Mouse (Mus musculus): ENCODE data around the gene Gm36210. TPM values are rescaled to one million over a fixed set of nuclear protein-coding genes. Genes with fewer than 3 reads are reported as not detected.

Gm36210 gene
- total RNA-seq (2021): under 1 TPM; 0.27 to 0.38 TPM

- no peak for DNase-seq (ENCODE audit: extremely low spot score in 1 of 2, low spot score in 1 of 2)
Observed at GRCm38 (mm10) chr7:4906466-4906950, at the start of gene Gm36210. TSS of gene Gm36210 (minus strand) at chr7:4906516.

DNA sequence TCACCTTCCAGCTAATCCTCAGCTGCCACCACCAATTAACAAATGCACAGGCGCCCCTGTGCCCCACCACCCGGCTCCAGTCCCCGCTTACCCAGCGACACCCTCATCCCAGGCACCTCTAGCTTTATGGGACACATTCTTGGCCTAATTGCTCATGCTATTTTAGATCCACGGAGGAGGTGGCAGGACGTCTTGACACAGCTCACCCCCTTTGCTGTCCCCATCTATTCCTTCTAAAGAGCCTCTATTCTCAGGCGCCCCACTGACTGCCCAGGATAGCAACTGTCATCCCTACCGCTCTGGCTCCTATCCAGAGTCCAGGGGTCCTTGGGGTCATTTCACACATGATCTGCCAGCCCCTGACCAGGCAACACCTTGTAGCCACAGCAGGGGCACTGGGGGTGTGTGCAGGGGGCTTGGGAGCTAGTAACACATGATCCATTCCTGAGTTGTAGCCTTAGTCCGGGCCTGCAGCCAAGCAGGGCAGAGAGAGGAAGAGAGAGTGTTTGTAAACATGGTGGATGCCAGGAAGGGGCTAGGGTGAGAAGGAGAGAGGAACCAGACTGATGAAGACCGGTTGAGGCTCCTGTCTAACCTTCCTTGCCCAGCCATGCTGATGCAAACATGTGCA, 47.6 kb upstream of the Gm36210 start:
- DNase-seq (ENCODE audit: extremely low spot score in 1 of 2, low spot score in 1 of 2): no peak

DNA sequence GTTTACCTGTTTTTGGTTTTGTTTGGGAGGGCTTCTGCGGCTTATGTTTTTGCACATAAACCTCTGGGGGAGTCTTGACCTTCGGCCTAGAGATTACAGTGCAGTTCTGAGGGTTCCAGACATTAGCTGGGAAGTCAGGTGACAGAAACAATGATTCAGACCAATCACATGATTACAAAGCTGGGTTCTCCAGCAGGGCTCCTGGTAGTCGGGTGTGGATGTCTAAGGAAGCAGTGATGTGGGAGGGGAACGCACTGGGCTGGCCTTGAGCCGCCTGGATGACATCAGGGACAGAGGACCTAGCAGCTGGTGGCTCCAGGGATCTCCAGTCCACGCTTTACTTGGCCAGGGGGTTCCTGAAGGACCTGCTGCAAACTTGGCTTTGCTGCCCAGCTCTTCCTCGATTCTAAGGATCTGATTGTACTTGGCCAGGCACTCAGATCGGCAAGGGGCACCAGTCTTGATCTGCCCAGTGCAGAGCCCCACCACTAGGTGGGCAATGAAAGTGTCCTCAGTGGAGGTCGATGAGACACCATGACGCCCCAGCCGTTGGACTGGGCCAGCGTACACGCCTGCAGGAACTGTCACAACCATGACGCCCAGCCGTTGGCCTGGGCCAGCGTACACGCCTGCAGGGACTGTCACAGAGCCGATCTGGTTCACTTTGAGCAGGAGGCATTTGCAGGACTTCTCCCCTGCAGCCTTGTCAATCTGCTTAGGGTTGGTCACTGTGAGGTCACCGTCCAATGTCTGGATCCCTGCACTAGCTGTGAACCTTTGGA, 44.4 kb upstream of the Gm36210 start:
- no peak for DNase-seq (ENCODE audit: extremely low spot score in 1 of 2, low spot score in 1 of 2)

GRCm38 (mm10) chr7:4948386-4948785, 42.1 kb upstream of the Gm36210 start:
- no peak for DNase-seq (ENCODE audit: extremely low spot score in 1 of 2, low spot score in 1 of 2)

GRCm38 (mm10) chr7:4947855-4948254, 41.5 kb upstream of the Gm36210 start:
- DNase-seq (ENCODE audit: extremely low spot score in 1 of 2, low spot score in 1 of 2): no peak

- DNase-seq (ENCODE audit: extremely low spot score in 1 of 2, low spot score in 1 of 2): peak; percentile 92 to 95
Observed at GRCm38 (mm10) chr7:4943223-4943815, 37.0 kb upstream of the Gm36210 start.

- no peak for DNase-seq (ENCODE audit: extremely low spot score in 1 of 2, low spot score in 1 of 2)
Observed at GRCm38 (mm10) chr7:4942673-4943072, 36.4 kb upstream of the Gm36210 start.

DNA sequence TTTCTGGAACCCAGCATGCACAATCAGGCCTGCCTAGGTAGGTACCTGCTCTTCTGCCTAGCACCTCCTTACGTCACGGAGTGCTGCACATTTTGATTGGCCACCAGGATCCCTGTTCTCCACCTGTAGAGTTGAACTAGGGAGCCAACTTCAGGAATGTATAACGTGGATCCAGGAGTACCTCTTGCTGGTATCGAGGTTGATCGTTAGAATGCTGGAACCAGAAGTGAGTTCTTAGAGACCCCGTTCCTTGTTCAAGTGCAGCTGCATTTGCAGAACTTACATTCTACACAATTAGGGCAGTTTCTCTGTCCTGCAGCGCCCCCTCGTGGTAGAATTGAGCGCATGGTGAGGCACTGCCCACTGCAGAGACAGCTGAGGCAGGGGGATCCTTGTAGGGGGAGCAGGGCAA, 33.8 kb upstream of the Gm36210 start:
- peak; percentile 77 to 92 for DNase-seq (ENCODE audit: extremely low spot score in 1 of 2, low spot score in 1 of 2)

- DNase-seq (ENCODE audit: extremely low spot score in 1 of 2, low spot score in 1 of 2): peak in 1 of 2 experiments; percentile 77
Observed at GRCm38 (mm10) chr7:4938456-4938855, 32.1 kb upstream of the Gm36210 start.

DNA sequence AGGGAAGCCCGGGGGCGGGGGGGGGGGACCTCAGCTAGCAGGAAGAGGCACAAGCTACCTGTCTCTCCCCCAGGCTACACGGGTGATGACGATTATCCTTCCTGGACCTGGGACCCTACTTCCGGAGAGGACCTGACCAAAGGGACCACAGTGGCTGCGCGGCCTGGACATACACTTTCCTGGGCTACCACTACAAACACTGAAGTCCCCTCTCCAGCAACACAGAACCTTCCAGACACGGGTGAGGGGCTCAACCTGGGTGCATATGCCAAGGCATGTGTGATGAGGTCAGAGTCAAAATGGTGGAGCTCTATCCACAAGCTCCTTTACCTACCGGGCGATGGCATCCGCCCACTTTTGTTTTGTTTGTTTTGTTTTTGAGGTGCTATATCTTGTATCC, 31.1 kb upstream of the Gm36210 start:
- DNase-seq (ENCODE audit: extremely low spot score in 1 of 2, low spot score in 1 of 2): no peak

- DNase-seq (ENCODE audit: extremely low spot score in 1 of 2, low spot score in 1 of 2): no peak
Observed at GRCm38 (mm10) chr7:4936832-4937231, 30.5 kb upstream of the Gm36210 start.

- no peak for DNase-seq (ENCODE audit: extremely low spot score in 1 of 2, low spot score in 1 of 2)
Observed at GRCm38 (mm10) chr7:4934160-4934914, 28.0 kb upstream of the Gm36210 start.

- no peak for DNase-seq (ENCODE audit: extremely low spot score in 1 of 2, low spot score in 1 of 2)
Observed at GRCm38 (mm10) chr7:4933103-4933502, 26.8 kb upstream of the Gm36210 start.

GRCm38 (mm10) chr7:4928323-4928722, 22.0 kb upstream of the Gm36210 start:
- DNase-seq (ENCODE audit: extremely low spot score in 1 of 2, low spot score in 1 of 2): no peak

DNA sequence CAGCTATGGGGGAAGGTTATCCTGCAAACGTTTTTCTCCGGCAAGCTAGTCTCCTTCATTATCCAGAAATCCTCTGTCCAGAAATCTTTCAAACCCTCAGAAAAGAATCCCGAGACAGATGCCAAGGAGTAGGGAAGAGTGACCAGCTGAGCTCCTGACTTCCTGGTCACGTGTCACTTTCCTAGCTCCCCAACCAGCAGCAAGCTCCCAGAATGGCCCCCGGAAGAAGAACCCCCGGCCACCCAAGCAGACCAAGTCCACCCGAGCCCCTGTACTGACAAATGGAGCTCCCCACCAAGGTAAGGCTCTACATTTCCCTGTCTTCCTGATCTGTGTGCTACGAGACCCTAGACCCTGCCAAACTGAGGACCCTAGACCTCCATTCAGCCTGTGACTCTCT, 21.4 kb upstream of the Gm36210 start:
- DNase-seq (ENCODE audit: extremely low spot score in 1 of 2, low spot score in 1 of 2): no peak

GRCm38 (mm10) chr7:4926849-4927248, 20.5 kb upstream of the Gm36210 start:
- DNase-seq (ENCODE audit: extremely low spot score in 1 of 2, low spot score in 1 of 2): no peak

DNA sequence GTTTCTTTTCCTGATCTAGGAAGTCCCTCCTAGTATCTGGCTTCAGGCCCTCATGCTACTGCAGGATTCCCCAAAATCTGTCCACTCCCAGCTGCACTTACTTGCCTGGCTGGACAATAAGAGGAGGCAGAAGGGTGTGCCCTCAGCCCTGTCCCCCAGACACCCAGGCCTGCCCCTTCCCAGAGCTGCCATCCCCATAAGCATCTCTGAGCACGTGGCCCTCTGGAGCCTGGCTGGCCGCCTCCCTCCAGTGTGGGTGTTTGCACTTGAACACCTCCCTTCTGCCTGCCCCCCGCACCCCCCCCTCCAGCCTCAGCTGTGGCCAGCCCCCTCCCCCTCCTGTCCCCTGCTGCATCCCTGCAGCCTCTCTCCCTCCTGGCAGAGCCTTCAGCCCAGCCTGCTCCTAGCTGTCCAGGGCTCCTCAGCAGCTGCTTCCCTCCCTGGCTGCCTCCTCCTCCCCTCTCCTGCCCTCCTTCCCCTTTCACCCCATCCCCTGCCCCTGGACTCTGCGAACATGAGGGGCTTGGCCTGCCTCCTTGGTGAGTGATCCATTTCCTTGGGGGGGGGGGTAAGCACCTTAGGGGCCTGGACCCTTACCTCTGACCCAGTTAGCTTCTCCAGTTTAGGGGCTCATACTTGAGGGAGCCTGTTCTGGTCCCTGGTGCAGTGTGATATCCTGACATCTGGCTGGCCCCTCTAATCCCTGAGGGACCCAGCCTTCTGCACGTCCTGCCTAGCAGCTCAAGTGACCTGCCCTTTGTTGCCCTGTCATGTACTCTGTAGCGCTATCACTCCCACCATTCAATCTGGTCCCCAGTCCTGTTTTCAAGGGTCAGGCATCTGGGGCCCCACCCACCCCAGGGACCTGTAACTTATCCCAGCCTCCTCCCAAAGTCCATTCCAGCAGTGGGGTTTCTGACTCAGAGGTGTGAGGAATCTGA, 19.4 kb upstream of the Gm36210 start, which contains the start of gene Ssc5d:
Gene Ssc5d, plus strand, starts transcription at position 345 of the 941 bp plus-strand sequence.
- DNase-seq (ENCODE audit: extremely low spot score in 1 of 2, low spot score in 1 of 2): no peak

DNA sequence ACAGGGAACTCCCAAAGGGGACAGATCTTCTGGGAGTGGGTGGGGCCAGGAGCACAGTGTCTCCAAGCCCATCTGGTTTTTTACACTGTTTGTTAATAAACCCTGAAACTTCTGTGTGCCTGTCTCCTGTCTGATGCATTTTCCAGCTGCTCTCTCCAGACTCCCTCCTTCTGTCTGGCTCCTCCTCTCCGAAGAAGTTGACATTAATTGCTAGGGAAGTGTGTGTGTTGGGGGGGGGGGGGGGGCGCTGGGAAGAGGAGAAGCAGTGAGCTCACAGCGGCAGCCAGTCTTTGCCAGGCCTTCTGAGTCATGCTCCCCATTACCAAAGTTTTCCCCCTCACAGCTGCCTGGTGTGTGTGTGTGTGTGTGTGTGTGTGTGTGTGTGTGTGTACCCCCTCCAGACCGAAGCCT, 18.6 kb upstream of the Gm36210 start:
- DNase-seq (ENCODE audit: extremely low spot score in 1 of 2, low spot score in 1 of 2): no peak

DNA sequence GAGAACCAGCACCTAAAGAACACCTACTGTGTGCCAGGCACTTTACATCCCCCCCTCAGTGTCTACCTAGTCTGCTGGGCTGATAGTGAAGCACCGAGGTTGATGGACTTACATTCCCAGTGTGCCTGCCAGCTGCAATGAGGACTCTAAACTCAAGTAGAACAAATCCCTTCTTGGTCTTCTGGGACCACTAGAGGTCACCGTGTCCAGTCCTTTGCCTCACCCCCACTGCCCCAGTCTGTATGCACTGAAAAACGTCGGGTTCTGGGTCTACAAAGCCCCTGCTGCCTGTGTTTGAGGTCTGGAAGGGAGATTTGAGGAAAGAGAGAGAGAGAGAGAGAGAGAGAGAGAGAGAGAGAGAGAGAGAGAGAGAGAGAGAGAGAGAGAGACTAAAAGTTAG, 18.2 kb upstream of the Gm36210 start:
- DNase-seq (ENCODE audit: extremely low spot score in 1 of 2, low spot score in 1 of 2): no peak
